Mouse (Mus musculus): Measurements from ENCODE around the gene Tlk2. TPM values are rescaled to one million over a fixed set of nuclear protein-coding genes. Genes with fewer than 3 reads are reported as not detected.

Gene Tlk2
- polyA plus RNA-seq, 1 experiment from 2014 or later = 30.8 TPM

DNA sequence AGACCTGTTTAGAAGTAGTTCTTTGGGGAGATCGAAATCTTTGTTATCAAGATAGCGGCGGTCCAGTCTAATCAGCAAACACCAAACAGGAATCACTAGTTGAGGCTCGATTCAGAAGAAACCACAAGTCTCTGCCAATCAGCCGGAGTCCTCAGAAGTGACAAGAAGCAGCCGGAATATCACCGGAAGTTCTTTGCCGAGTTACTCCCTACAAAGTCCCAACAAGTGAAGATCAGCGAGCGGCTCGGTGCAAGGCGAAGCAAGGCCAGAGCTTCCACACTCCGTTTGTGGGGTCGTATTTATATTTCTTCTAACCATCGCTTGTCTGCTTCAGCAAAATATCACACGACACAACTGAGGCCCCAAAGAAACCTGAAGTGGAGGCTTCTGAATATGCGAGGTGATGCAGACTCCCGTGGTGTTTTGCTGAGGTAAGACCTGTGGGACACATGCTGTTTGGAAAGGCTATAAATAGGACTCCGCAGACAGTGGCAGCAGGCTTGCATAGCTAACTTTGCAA lies 21.8 kb upstream of the Tlk2 start:
- peaks cover 14% of the 10 kb centered on the region for H3K4me1 ChIP-seq (ENCODE audit: control insufficient read depth, insufficient read depth, low read length)
- H3K4me2 ChIP-seq (replicated peaks; ENCODE audit: low read depth, low read length) = no peak overlapping the region
- H3K9ac ChIP-seq (ENCODE audit: low read depth, low read length) = no peak overlapping the region
- no peaks in the 10 kb centered on the region for H3K27me3 ChIP-seq (ENCODE audit: control insufficient read depth, insufficient read depth, low read length)
- H3K36me3 ChIP-seq (ENCODE audit: control insufficient read depth, insufficient read depth, low read length) = no peaks in the 10 kb centered on the region
- no peak overlapping the region for H3K4me3 ChIP-seq (ENCODE audit: low read length)
- no peak overlapping the region for H3K27ac ChIP-seq (ENCODE audit: low read depth, low read length)
- no peaks in the 10 kb centered on the region for H3K9me3 ChIP-seq (ENCODE audit: control insufficient read depth, low read length)
- WGBS = 85% methylated on average over 19 of the region's 19 CpGs
- no peak for ATAC-seq (ENCODE audit: low FRiP score, low TSS enrichment)

- no peak overlapping the region for H3K4me2 ChIP-seq (replicated peaks; ENCODE audit: low read depth, low read length)
- peaks cover 7% of the 10 kb centered on the region for H3K4me1 ChIP-seq (ENCODE audit: control insufficient read depth, insufficient read depth, low read length)
- ATAC-seq (ENCODE audit: low FRiP score, low TSS enrichment) = no peak
- H3K9ac ChIP-seq (ENCODE audit: low read depth, low read length) = no peak overlapping the region
- no peak overlapping the region for H3K27ac ChIP-seq (ENCODE audit: low read depth, low read length)
- H3K4me3 ChIP-seq (ENCODE audit: low read length) = no peak overlapping the region
- peaks cover 7% of the 10 kb centered on the region; the same call in 1 of the 2 replicates for H3K9me3 ChIP-seq (ENCODE audit: control insufficient read depth, low read length)
- no peaks in the 10 kb centered on the region for H3K36me3 ChIP-seq (ENCODE audit: control insufficient read depth, insufficient read depth, low read length)
- H3K27me3 ChIP-seq (ENCODE audit: control insufficient read depth, insufficient read depth, low read length) = no peaks in the 10 kb centered on the region
Observed at GRCm38 (mm10) chr11:105158047-105158446, 20.6 kb upstream of the Tlk2 start.

DNA sequence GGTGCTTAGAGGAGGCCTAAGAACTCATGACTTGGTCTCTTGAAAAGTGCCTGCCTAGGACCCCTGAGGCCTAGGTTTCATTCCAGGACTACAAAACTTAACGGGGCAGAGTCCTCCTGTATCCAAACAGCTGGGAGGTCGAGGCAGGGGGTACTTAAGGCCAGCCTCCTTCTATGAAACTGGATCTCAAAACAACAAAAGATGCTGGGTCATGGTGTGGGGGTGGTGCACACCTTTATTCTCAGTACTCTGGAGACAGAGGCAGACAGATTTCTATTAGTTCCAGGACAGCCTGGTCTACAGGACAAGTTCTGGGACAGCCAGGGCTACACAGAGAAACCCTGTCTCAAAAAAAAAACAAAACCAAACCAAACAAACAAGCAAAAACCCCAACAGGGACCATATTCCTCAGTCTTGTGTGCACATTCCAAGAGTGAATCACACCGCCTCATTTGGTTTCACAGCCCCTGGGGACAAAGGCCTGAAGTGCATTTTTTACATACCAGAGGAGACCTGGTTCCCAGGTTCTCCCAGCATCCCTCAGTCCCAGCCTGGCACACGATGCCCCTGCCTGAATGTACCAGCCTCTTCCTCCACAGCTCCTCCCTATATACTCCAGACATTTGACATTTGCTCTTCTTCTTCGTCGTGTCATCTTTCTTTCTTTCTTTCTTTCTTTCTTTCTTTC lies 18.8 kb upstream of the Tlk2 start:
- Histone ChIP-seq H3K27me3 (ENCODE audit: control insufficient read depth, insufficient read depth, low read length) (no peaks in the 10 kb centered on the region), H3K9me3 (ENCODE audit: control insufficient read depth, low read length) (peaks cover 16% of the 10 kb centered on the region), H3K4me3 (ENCODE audit: low read length) (no peak overlapping the region), H3K36me3 (ENCODE audit: control insufficient read depth, insufficient read depth, low read length) (no peaks in the 10 kb centered on the region), H3K4me2 (replicated peaks; ENCODE audit: low read depth, low read length) (no peak overlapping the region), H3K4me1 (ENCODE audit: control insufficient read depth, insufficient read depth, low read length) (no peaks in the 10 kb centered on the region), H3K27ac (ENCODE audit: low read depth, low read length) (no peak overlapping the region), H3K9ac (ENCODE audit: low read depth, low read length) (no peak overlapping the region)
- ATAC-seq (ENCODE audit: low FRiP score, low TSS enrichment) = no peak
- 65% methylated on average over 6 of the region's 6 CpGs for WGBS

DNA sequence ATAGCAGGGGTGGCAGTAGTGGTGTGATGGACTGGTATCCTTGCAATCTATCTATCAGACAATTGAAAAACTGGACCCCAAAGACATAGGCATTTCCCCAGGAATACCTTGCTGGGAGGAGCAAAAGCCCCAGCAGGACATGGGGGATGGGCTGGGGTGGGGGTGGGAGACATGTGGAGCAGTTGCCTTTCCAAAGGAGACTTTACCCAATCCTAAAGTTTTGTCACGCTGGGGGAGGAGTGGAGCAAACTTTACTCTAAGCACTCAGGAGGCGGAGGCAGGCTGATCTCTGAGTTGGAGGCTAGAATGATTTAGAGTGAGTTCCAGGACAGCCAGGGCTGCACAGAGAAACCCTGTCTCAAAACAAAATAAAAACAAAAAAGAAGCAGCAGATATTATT lies 17.2 kb upstream of the Tlk2 start:
- Histone ChIP-seq H3K27ac (ENCODE audit: low read depth, low read length) (no peak overlapping the region), H3K4me1 (ENCODE audit: control insufficient read depth, insufficient read depth, low read length) (no peaks in the 10 kb centered on the region), H3K4me3 (ENCODE audit: low read length) (no peak overlapping the region), H3K9ac (ENCODE audit: low read depth, low read length) (no peak overlapping the region), H3K4me2 (replicated peaks; ENCODE audit: low read depth, low read length) (no peak overlapping the region), H3K9me3 (ENCODE audit: control insufficient read depth, low read length) (peaks cover 27% of the 10 kb centered on the region), H3K36me3 (ENCODE audit: control insufficient read depth, insufficient read depth, low read length) (no peaks in the 10 kb centered on the region), H3K27me3 (ENCODE audit: control insufficient read depth, insufficient read depth, low read length) (no peaks in the 10 kb centered on the region)
- no peak for ATAC-seq (ENCODE audit: low FRiP score, low TSS enrichment)
- 92% methylated on average over 2 of the region's 2 CpGs for WGBS

- Histone ChIP-seq H3K4me1 (ENCODE audit: control insufficient read depth, insufficient read depth, low read length) (no peaks in the 10 kb centered on the region), H3K4me3 (ENCODE audit: low read length) (no peak overlapping the region), H3K4me2 (replicated peaks; ENCODE audit: low read depth, low read length) (no peak overlapping the region), H3K9me3 (ENCODE audit: control insufficient read depth, low read length) (peaks cover 27% of the 10 kb centered on the region), H3K9ac (ENCODE audit: low read depth, low read length) (no peak overlapping the region), H3K27me3 (ENCODE audit: control insufficient read depth, insufficient read depth, low read length) (no peaks in the 10 kb centered on the region), H3K27ac (ENCODE audit: low read depth, low read length) (no peak overlapping the region), H3K36me3 (ENCODE audit: control insufficient read depth, insufficient read depth, low read length) (no peaks in the 10 kb centered on the region)
- 86% methylated on average over 69 of the region's 69 CpGs for WGBS
- no peak for ATAC-seq (ENCODE audit: low FRiP score, low TSS enrichment)
Observed at GRCm38 (mm10) chr11:105164516-105165510, 13.8 kb upstream of the Tlk2 start.

- H3K4me2 ChIP-seq (replicated peaks; ENCODE audit: low read depth, low read length) = no peak overlapping the region
- no peak overlapping the region for H3K9ac ChIP-seq (ENCODE audit: low read depth, low read length)
- no peaks in the 10 kb centered on the region for H3K27me3 ChIP-seq (ENCODE audit: control insufficient read depth, insufficient read depth, low read length)
- 90% methylated on average over 10 of the region's 10 CpGs for WGBS
- H3K4me1 ChIP-seq (ENCODE audit: control insufficient read depth, insufficient read depth, low read length) = no peaks in the 10 kb centered on the region
- H3K9me3 ChIP-seq (ENCODE audit: control insufficient read depth, low read length) = peaks cover 27% of the 10 kb centered on the region
- H3K4me3 ChIP-seq (ENCODE audit: low read length) = no peak overlapping the region
- no peaks in the 10 kb centered on the region for H3K36me3 ChIP-seq (ENCODE audit: control insufficient read depth, insufficient read depth, low read length)
- H3K27ac ChIP-seq (ENCODE audit: low read depth, low read length) = no peak overlapping the region
- ATAC-seq (ENCODE audit: low FRiP score, low TSS enrichment) = no peak
Observed at GRCm38 (mm10) chr11:105166780-105167179, 11.8 kb upstream of the Tlk2 start.

- peak overlapping the region; percentile 61; the same call in 1 of the 2 replicates for H3K4me3 ChIP-seq (ENCODE audit: low read length)
- ATAC-seq (ENCODE audit: low FRiP score, low TSS enrichment) = no peak
- peak overlapping the region; percentile 97; the same call in 1 of the 2 replicates for H3K27ac ChIP-seq (ENCODE audit: low read depth, low read length)
- 39% methylated on average over 4 of the region's 4 CpGs for WGBS
- no peak overlapping the region for H3K9ac ChIP-seq (ENCODE audit: low read depth, low read length)
- H3K4me2 ChIP-seq (replicated peaks; ENCODE audit: low read depth, low read length) = peak overlapping the region; percentile 86
- H3K36me3 ChIP-seq (ENCODE audit: control insufficient read depth, insufficient read depth, low read length) = peaks cover 5% of the 10 kb centered on the region
- H3K9me3 ChIP-seq (ENCODE audit: control insufficient read depth, low read length) = no peaks in the 10 kb centered on the region
- peaks cover 11% of the 10 kb centered on the region; the same call in 1 of the 2 replicates for H3K4me1 ChIP-seq (ENCODE audit: control insufficient read depth, insufficient read depth, low read length)
- H3K27me3 ChIP-seq (ENCODE audit: control insufficient read depth, insufficient read depth, low read length) = no peaks in the 10 kb centered on the region
Observed at GRCm38 (mm10) chr11:105179523-105179922, 916 bp downstream of the Tlk2 start.

DNA sequence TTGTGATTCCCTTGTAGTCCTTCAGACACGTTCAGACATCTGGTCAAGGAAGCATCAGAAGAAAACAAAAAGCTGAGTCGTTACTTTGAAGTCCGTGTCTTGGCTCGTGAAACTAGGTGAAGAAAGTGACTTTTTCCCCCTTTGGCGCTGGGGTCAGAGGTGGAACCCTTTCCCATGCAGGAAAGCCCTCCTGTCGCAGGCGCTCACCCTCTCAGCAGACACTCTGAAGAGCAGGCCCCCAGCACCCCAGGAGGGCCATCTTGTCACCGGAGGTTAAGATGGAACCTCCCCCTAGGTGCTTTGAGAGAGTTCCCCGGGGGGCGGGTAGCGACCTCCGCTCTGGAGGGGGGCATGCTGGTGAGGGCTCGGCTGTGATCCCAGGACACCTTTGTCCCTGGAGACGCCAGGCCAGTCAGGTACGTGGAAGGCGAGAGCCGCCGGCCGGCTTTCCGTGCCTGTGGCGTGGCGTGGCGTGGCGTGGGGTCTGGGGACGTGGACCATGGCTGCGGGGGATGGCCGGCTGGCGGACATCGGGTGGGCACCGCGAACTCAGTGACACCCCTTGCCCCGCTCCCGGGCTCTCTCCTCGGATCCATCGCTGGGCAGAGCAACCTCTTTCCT lies 2.0 kb downstream of the Tlk2 start:
- ATAC-seq (ENCODE audit: low FRiP score, low TSS enrichment) = no peak; the same call in none of the 2 replicates

More for the DNA sequence above, 2.0 kb downstream of the Tlk2 start:
- Histone ChIP-seq H3K27ac (ENCODE audit: low read depth, low read length) (peak overlapping the region; percentile 97), H3K27me3 (ENCODE audit: control insufficient read depth, insufficient read depth, low read length) (no peaks in the 10 kb centered on the region), H3K9me3 (ENCODE audit: control insufficient read depth, low read length) (no peaks in the 10 kb centered on the region), H3K4me3 (ENCODE audit: low read length) (peak overlapping the region; percentile 61), H3K4me1 (ENCODE audit: control insufficient read depth, insufficient read depth, low read length) (peaks cover 11% of the 10 kb centered on the region; the same call in 1 of the 2 replicates), H3K4me2 (replicated peaks; ENCODE audit: low read depth, low read length) (peak overlapping the region; percentile 86), H3K36me3 (ENCODE audit: control insufficient read depth, insufficient read depth, low read length) (peaks cover 14% of the 10 kb centered on the region), H3K9ac (ENCODE audit: low read depth, low read length) (peak overlapping the region; percentile 95)
- WGBS = under 1% methylated on average over 32 of the region's 35 CpGs

Data from kidney, embryonic 14.5 days (tissue).